Mouse (Mus musculus): Measurements from ENCODE around the gene Hspa2. TPM values are rescaled to one million over a fixed set of nuclear protein-coding genes. Genes with fewer than 3 reads are reported as not detected.

The Hspa2 gene
- polyA plus RNA-seq (2017; shearing (Covaris generic)): 3.3 TPM

GRCm38 (mm10) chr12:76403886-76404537 lies at the start of gene Hspa2:
Hspa2 (plus strand) TSS chr12:76404176.

GRCm38 (mm10) chr12:76369206-76369977 lies 34.6 kb upstream of the Hspa2 start, which contains the start of gene Zbtb25:
Zbtb25 (minus strand) TSS chr12:76369602.

DNA sequence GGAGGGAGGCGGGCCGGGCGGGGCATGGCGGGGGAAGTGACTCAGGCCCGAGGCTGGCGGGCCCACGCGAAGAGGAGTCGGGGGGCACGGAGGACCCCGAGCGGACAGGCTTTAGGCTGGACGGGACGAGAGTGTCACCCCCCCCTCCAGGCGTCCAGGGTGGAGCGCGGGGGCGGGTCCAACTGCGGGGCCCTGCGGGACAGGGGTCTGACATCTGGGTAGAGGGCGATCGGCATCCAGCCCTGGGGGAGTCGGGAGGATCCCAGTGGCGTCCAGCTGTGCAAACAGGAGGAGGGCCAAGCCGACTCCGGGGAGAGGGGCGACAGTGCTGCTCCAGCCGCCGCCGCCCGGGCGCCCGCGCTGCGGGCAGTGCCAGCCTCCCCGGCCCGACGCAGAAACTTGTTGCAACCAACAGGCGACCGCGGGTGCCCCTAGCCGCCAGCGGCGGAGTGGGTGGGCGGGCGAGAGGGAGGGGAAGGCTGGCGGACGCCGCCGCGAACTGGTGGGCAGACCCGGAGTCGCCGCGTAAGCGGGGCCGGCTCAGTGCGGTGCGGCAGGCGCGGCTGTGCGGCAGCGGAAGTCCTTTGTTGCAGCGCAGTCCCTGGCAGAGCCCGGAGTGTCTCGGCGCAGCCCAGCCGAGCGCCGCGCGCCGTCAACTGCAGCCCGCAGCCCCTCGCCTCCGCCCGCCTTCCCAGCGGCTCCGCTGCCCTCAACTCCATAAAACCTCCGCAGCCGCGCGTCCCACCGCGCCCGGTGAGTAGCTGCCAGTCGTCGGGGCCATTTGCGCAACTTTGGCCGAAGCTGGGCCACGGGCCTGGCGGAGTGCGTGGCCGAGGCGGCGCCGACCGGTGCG lies 33.8 kb upstream of the Hspa2 start, which contains the start of gene Zbtb1:
Zbtb1 (plus strand) TSS at position 289 of the 853 bp plus-strand sequence.

GRCm38 (mm10) chr12:76417433-76417854 lies 13.5 kb downstream of the Hspa2 start, which contains the start of gene Ppp1r36:
Ppp1r36 (plus strand) TSS chr12:76417538.

Other genes starting within 250 kb of the Hspa2 start
- not detected for gene Esr2, start 226.9 kb upstream of the Hspa2 start, polyA plus RNA-seq (2017; shearing (Covaris generic))
- not detected for gene Tex21, start 157.4 kb upstream of the Hspa2 start, polyA plus RNA-seq (2017; shearing (Covaris generic))
- gene Mthfd1, start 148.9 kb upstream of the Hspa2 start, polyA plus RNA-seq (2017; shearing (Covaris generic)): 51.1 TPM
- 1.6 TPM for gene Akap5, start 79.3 kb upstream of the Hspa2 start, polyA plus RNA-seq (2017; shearing (Covaris generic))
- gene Zbtb25, start 34.6 kb upstream of the Hspa2 start, polyA plus RNA-seq (2017; shearing (Covaris generic)): 11.8 TPM
- gene Zbtb1, start 33.9 kb upstream of the Hspa2 start, polyA plus RNA-seq (2017; shearing (Covaris generic)): 19.3 TPM
- not detected for gene Ppp1r36, start 13.4 kb downstream of the Hspa2 start, polyA plus RNA-seq (2017; shearing (Covaris generic))
- gene Plekhg3, start 126.7 kb downstream of the Hspa2 start, polyA plus RNA-seq (2017; shearing (Covaris generic)): 2.4 TPM